Mouse (Mus musculus) heart, postnatal 4 days (tissue): Measurements from ENCODE around the gene Cdc37l1. TPM values are rescaled to one million over a fixed set of nuclear protein-coding genes. Genes with fewer than 3 reads are reported as not detected.
A peak's percentile ranks its signal among the peaks of the same experiment; 100 is the strongest.
"Not testable (repeated sequence)": the region's sequence is repeated elsewhere in the genome, so short reads cannot be mapped to it uniquely, and the experiment has no call there.

Source experiments
- DNase-seq: peaks from one replicate; pipeline ENCODE4 v3.0.0; 2021
- total RNA-seq, 2 experiments: library from RNA; stranded (reverse); gene quantifications; 2 replicates each; pipeline ENCODE4 v1.2.3; 2021

Gene Cdc37l1
- 10 to 100 TPM; 61.7 to 67.8 TPM for total RNA-seq

GRCm38 (mm10) chr19:28990194-28990589, at the start of gene Cdc37l1:
Cdc37l1 (plus strand) TSS chr19:28990352.
- peak; percentile 99 for DNase-seq

- DNase-seq, result no peak
These were observed 48.9 kb upstream of the Cdc37l1 start for GRCm38 (mm10) chr19:28941271-28941670.

- DNase-seq, result peak; percentile 12
These were observed 43.4 kb upstream of the Cdc37l1 start for GRCm38 (mm10) chr19:28946782-28947181.

GRCm38 (mm10) chr19:28947311-28947710, 42.8 kb upstream of the Cdc37l1 start:
- no peak for DNase-seq

GRCm38 (mm10) chr19:28951251-28951650, 38.9 kb upstream of the Cdc37l1 start:
- DNase-seq, result no peak

GRCm38 (mm10) chr19:28963113-28963512, 27.0 kb upstream of the Cdc37l1 start:
- DNase-seq, result no peak

- no peak for DNase-seq
These were observed 26.7 kb upstream of the Cdc37l1 start for GRCm38 (mm10) chr19:28963513-28963841.

- peak; percentile 81 for DNase-seq
These were observed 26.2 kb upstream of the Cdc37l1 start, which contains the start of gene Plpp6 for GRCm38 (mm10) chr19:28963842-28964551. Plpp6 (plus strand) TSS chr19:28963953.

GRCm38 (mm10) chr19:28964552-28964903, 25.6 kb upstream of the Cdc37l1 start:
- no peak for DNase-seq

GRCm38 (mm10) chr19:28967652-28968051, 22.5 kb upstream of the Cdc37l1 start, which contains the start of gene 4430402I18Rik:
4430402I18Rik (minus strand) TSS chr19:28967800.
- no peak for DNase-seq

GRCm38 (mm10) chr19:28968178-28968577, 22.0 kb upstream of the Cdc37l1 start:
- DNase-seq, result no peak

GRCm38 (mm10) chr19:28969231-28969630, 20.9 kb upstream of the Cdc37l1 start:
- DNase-seq, result no peak

GRCm38 (mm10) chr19:28970251-28970650, 19.9 kb upstream of the Cdc37l1 start:
- DNase-seq, result no peak

- peak; percentile 84 for DNase-seq
These were observed 15.1 kb upstream of the Cdc37l1 start for GRCm38 (mm10) chr19:28974862-28975611.

- DNase-seq, result no peak
These were observed 7.5 kb upstream of the Cdc37l1 start for GRCm38 (mm10) chr19:28982617-28983016.

GRCm38 (mm10) chr19:28989515-28989914, 637 bp upstream of the Cdc37l1 start:
- no peak for DNase-seq

GRCm38 (mm10) chr19:28990590-28991221, 554 bp downstream of the Cdc37l1 start:
- no peak for DNase-seq

GRCm38 (mm10) chr19:28991391-28991790, 1.2 kb downstream of the Cdc37l1 start:
- no peak for DNase-seq

- peak; percentile 52 for DNase-seq
These were observed 4.7 kb downstream of the Cdc37l1 start for GRCm38 (mm10) chr19:28994870-28995269.

GRCm38 (mm10) chr19:28995366-28995765, 5.2 kb downstream of the Cdc37l1 start:
- DNase-seq, result no peak

GRCm38 (mm10) chr19:28997976-28998630, 8.0 kb downstream of the Cdc37l1 start:
- DNase-seq, result no peak

GRCm38 (mm10) chr19:29000321-29000720, 10.2 kb downstream of the Cdc37l1 start:
- DNase-seq, result not testable (repeated sequence)
